Mouse (Mus musculus): ENCODE results near the gene Ptprr.

Gene Ptprr
- long read RNA-seq, experiment 1, partial matches to known transcripts: 1 of 1 reads
- long read RNA-seq, experiment 1, other reads (novel, unspliced or antisense): 0 of 1 reads
- long read RNA-seq, experiment 2, partial matches to known transcripts: 2 of 2 reads
- long read RNA-seq, experiment 2, other reads (novel, unspliced or antisense): 0 of 2 reads

GRCm38 (mm10) chr10:116017845-116018479 is at the start of gene Ptprr:
Ptprr (plus strand) TSS chr10:116018213.
- intact Hi-C loops (cut with DNase I): no loop called here

- intact Hi-C loops (cut with DNase I): no loop called here
Measured at GRCm38 (mm10) chr10:115976345-115976744, 41.7 kb upstream of the Ptprr start.

GRCm38 (mm10) chr10:115978992-115979391 is 39.0 kb upstream of the Ptprr start:
- intact Hi-C loops (cut with DNase I): no loop called here

- intact Hi-C loops (cut with DNase I): no loop called here
Measured at GRCm38 (mm10) chr10:115980018-115980417, 38.0 kb upstream of the Ptprr start.

- intact Hi-C loops (cut with DNase I): no loop called here
Measured at GRCm38 (mm10) chr10:115984308-115984707, 33.7 kb upstream of the Ptprr start.

GRCm38 (mm10) chr10:116001838-116002237 is 16.2 kb upstream of the Ptprr start:
- intact Hi-C loops (cut with DNase I): no loop called here

- intact Hi-C loops (cut with DNase I): no loop called here
Measured at GRCm38 (mm10) chr10:116006675-116007074, 11.3 kb upstream of the Ptprr start.

- intact Hi-C loops (cut with DNase I): no loop called here
Measured at GRCm38 (mm10) chr10:116018480-116018891, 473 bp downstream of the Ptprr start.

GRCm38 (mm10) chr10:116019086-116019860 is 1.3 kb downstream of the Ptprr start:
- intact Hi-C loops (cut with DNase I): no loop called here

- intact Hi-C loops (cut with DNase I): no loop called here
Measured at GRCm38 (mm10) chr10:116021081-116021480, 3.1 kb downstream of the Ptprr start.

GRCm38 (mm10) chr10:116038150-116038549 is 20.1 kb downstream of the Ptprr start:
- intact Hi-C loops (cut with DNase I): no loop called here

- intact Hi-C loops (cut with DNase I): no loop called here
Measured at GRCm38 (mm10) chr10:116075954-116076353, 57.9 kb downstream of the Ptprr start.

GRCm38 (mm10) chr10:116078636-116079035 is 60.6 kb downstream of the Ptprr start:
- intact Hi-C loops (cut with DNase I): no loop called here

- intact Hi-C loops (cut with DNase I): no loop called here
Measured at GRCm38 (mm10) chr10:116079396-116079795, 61.4 kb downstream of the Ptprr start.

GRCm38 (mm10) chr10:116080841-116081240 is 62.8 kb downstream of the Ptprr start:
- intact Hi-C loops (cut with DNase I): no loop called here

GRCm38 (mm10) chr10:116083965-116084364 is 66.0 kb downstream of the Ptprr start:
- intact Hi-C loops (cut with DNase I): loop anchor here (2.0 kb wide), 1 partner anchor 115 kb away; no protein-coding TSS in a partner anchor

GRCm38 (mm10) chr10:116096466-116096865 is 78.5 kb downstream of the Ptprr start:
- intact Hi-C loops (cut with DNase I): no loop called here

- intact Hi-C loops (cut with DNase I): no loop called here
Measured at GRCm38 (mm10) chr10:116098470-116098869, 80.5 kb downstream of the Ptprr start.

GRCm38 (mm10) chr10:116108176-116108575 is 90.2 kb downstream of the Ptprr start:
- intact Hi-C loops (cut with DNase I): no loop called here

GRCm38 (mm10) chr10:116108730-116109129 is 90.7 kb downstream of the Ptprr start:
- intact Hi-C loops (cut with DNase I): no loop called here

- intact Hi-C loops (cut with DNase I): no loop called here
Measured at GRCm38 (mm10) chr10:116112868-116113267, 94.9 kb downstream of the Ptprr start.

- intact Hi-C loops (cut with DNase I): no loop called here
Measured at GRCm38 (mm10) chr10:116113867-116114474, 96.0 kb downstream of the Ptprr start, which contains the start of gene 4933416C03Rik. 4933416C03Rik (minus strand) TSS chr10:116113917.

All from adrenal gland (tissue).